Mouse (Mus musculus) mature B cell (primary cell): ENCODE measurements around the gene Nmi.
"Not testable (repeated sequence)": the region's sequence is repeated elsewhere in the genome, so short reads cannot be mapped to it uniquely, and the experiment has no call there.

ENCODE experiments used
- in situ Hi-C: fragments of 300-500 bp; cut with MboI; formaldehyde crosslinking; loops from 2 replicates; pipeline ENCODE4 v1.14.3; 2019

The Nmi gene

GRCm38 (mm10) chr2:51973410-51973968, at the start of gene Nmi:
Gene Nmi (minus strand): TSS chr2:51973494.
- in situ Hi-C loops: no loop called here

GRCm38 (mm10) chr2:52016361-52016760, 43.1 kb upstream of the Nmi start:
- in situ Hi-C loops: no loop called here

DNA sequence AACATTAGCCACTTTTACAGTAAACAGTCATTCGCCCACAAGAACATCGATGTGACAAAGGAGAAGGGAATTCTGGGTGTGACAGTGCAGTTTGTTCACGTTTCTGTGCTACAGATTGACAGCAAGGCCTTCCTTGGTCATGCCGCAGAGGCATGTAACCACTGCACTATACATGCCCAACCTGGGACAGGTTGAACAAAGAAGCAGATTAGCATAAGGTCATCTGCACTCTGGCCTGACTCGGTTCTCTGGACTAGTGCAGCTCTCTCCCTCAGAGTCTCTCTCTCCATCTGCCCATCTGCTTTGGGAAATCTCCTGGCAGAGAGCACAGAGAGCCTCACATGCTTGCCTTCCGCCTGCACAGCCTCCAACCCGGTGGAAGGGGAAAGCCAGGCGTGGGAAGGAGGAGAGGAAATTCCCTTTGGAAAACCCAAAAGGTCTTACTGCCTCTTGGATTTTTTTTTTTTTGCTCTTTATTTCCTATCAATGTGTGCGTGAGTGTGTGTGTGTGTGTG, 40.1 kb upstream of the Nmi start:
- in situ Hi-C loops: no loop called here

DNA sequence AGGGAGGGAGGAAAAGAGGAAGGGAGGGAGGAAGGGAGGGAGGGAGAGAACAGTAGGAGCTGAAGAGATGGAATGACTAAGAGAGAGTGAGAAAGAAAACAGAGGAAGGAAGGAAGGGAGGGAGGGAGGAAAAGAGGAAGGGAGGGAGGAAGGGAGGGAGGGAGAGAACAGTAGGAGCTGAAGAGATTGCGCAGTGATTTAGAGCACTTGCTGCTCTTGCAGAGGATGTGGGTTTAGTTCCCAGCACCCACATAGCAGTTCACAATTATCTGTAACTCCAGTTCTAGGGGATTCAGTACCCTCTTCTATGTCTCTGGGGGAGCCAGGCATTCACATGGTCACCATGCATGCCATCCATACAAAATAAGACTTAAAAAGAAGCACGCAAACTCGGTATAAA, 38.5 kb upstream of the Nmi start:
- in situ Hi-C loops: not testable (repeated sequence)

- in situ Hi-C loops: no loop called here
These were observed 33.1 kb upstream of the Nmi start for GRCm38 (mm10) chr2:52006380-52006779.

GRCm38 (mm10) chr2:52002299-52002698, 29.0 kb upstream of the Nmi start:
- in situ Hi-C loops: not testable (repeated sequence)

DNA sequence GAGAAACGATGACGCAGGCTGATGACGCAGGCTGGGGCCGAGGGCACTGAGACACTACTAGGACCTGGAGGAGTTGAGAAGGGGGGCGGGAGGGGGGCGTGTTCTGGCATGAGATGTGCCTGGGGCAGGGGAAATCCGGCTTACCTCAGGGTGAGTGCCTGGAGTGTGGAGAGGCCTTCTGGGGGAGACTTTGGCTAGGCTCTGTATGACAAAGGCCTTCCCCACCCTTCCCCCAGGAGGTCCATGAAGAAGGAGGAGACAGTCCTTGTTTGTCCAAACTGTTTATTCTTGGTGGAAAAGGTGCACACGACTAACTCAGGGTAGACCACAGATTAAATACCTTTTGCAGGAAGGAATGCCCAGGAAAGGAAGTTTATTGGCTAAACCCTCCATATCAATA, 28.2 kb upstream of the Nmi start:
- in situ Hi-C loops: no loop called here

DNA sequence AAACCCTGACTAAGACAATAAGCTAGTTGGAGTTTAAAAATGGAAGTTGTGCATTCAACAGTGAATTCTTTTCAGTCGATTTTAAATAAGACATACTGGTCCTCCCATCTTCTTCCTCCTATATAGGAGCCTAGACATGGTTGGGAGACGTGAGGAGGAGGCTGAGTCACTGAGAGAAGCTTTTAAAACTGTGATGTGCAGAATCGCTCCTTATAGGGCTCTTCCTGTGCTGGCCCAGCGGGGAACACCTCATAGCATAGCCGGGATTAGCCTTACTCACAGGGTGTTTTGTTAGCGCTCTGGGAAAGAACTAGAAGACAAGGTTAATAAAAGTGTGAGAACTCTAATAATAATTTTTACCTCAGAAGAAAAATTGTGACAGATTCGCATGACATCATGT, 26.7 kb upstream of the Nmi start:
- in situ Hi-C loops: no loop called here

DNA sequence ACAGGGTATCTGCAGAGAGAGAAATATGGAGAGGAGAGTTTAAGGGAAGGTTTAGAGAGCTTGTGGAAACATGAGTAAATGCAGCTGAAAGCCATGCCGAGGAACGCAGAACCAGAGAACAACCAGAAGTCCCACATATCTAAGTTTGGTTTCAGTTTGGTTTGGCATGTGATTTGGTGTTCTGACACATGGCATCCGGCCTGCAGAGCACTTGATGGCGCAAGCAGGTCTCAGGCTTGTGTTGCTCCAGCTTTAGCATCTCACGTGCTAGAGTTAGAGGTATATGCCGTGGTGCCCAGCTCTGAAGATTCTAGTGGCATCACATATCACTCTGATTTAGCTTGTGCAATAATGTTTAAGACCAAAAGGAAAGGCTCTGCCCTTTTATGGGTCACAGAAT, 18.2 kb upstream of the Nmi start:
- in situ Hi-C loops: no loop called here

- in situ Hi-C loops: no loop called here
These were observed 16.3 kb upstream of the Nmi start for GRCm38 (mm10) chr2:51989559-51989958.

DNA sequence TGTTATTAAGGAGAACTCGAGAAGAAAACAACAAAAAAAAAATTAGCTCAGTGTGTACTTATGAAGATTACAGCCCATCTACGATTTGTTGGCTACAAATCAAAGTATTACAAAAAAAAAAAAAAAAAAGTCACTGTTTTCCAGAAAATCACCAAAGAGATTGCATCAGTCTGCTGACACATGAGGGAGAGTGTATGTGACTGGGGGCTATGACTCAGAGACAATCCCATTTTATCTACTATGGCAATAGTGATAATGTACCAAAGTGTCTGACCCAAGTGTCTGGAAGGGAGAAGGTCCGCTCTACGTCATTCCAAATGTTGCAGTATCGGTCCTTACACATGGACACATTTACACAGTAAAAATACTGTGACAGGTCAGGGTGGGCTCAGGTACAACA, 13.4 kb upstream of the Nmi start:
- in situ Hi-C loops: no loop called here

GRCm38 (mm10) chr2:51986157-51986556, 12.9 kb upstream of the Nmi start:
- in situ Hi-C loops: no loop called here

DNA sequence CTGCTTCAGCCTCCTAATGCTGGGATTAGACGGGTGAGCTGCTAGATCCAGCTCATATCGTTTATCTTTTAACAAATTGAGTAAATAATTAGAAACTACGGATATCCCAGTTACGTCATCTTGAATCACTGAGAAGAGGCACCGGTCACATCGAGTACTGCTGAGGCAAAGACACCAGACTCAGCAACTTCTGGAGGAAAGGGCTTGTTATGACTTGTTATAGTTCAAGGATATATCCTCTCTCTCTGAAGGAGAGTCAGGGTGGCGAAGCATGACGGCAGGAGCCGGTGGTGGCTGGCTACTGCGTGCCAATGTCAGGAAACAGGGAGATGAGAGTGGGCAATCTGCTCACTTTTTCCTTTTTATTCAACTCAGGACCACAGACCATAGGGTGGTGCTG, 11.9 kb upstream of the Nmi start:
- in situ Hi-C loops: no loop called here

- in situ Hi-C loops: no loop called here
These were observed 9.0 kb upstream of the Nmi start for GRCm38 (mm10) chr2:51982288-51982687.

- in situ Hi-C loops: no loop called here
These were observed 8.3 kb upstream of the Nmi start for GRCm38 (mm10) chr2:51981630-51982029.

DNA sequence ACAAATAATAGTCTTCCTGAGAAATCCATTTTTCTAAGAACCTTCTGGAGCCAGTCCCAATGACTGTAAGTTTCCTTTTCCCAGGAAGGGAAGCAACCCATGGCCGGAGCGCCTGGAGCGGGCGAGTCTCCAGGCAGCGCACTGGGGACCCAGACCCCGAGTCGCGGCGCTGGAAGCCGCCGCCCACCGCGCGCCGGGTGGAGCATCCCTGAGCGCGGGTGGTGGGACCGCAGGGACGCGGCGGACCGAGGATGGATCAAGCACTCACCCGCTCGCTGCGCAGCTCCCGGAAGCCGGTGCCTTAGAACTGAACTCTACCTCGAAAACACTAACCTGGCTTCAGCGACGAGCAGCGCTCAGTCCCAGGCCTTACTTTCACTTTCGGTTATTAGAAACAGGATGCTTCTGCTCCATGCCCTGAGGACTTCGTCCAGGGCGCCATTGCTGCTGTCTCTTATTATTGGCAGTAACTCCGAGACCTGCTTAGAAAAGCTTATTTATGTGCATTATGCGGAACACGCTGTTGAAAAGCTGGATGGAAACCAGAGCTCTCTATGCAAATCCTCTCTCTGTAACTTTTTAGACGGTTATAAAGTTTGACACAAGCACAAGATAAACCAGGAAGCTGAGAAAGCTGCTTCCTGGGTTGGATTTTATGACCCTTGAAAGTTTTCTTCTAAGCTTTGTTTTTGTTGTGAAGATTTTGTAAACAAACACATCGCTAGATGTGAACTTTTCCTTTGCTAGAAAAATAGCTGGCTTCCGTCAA, 469 bp downstream of the Nmi start:
- in situ Hi-C loops: no loop called here

DNA sequence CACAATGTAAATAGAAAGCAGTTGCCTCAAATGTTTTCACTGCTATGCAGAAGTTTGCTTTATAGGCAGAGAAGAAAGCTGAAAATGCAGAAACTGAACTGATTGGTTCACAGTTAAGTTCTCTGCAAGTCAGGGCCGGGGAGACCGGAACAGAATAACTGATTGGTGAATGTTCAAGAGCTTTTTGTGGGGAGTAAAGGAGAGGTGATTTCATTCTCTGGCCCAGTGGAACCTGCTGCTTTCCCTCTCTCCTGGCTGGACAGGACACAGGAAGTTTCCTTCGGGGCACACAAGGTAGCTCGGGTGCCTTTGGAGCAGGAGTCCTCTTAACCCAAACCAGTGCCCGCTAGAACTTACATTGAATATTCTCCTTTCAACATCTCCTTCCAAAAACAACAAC, 1.2 kb downstream of the Nmi start:
- in situ Hi-C loops: no loop called here

DNA sequence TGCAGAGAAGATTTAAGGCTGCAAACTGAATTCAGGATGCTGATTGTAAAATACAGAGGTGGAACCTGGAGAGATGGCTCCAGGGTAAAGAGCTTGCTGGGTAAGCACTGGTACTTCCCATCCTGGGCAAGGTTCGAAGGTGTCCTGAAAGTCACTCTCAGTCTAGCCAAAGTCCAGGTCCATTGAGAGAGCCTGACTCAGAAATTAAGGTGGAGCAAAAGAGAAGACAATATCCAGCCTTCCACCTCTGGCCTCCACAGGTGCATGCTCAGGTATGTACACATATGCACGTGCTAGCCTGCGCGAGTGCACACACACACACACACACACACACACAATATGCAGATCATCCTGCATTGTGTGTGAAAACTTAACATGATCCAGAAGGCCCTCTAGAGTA, 2.4 kb downstream of the Nmi start:
- in situ Hi-C loops: no loop called here

GRCm38 (mm10) chr2:51967288-51967687, 6.0 kb downstream of the Nmi start:
- in situ Hi-C loops: no loop called here

DNA sequence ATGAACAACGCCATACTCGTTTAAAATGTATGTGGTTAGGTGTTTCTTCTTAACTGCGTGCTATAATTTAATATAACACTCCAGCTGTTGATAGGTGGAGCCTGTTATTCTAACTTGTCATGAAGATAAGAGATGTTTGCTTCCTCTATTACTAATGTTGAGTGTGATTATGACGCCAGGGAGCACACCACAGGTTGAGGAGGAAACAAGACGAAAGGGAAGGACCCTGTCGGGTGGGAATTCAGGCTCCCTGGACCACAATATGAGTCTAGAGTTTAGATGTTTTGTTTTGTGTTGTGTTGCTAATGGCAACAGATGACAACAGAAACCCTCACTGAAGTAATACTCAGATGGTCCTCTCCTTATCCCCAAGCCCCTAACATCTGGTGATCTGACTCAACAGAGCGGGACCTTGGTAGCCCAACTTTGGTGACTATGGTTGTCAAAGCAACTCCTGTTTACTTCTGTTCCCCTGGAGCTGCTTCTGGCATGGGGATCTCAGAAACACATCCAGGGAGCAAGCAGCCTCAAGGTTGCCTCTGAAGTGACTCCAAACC, 19.6 kb downstream of the Nmi start:
- in situ Hi-C loops: no loop called here

GRCm38 (mm10) chr2:51950876-51951275, 22.4 kb downstream of the Nmi start:
- in situ Hi-C loops: no loop called here

DNA sequence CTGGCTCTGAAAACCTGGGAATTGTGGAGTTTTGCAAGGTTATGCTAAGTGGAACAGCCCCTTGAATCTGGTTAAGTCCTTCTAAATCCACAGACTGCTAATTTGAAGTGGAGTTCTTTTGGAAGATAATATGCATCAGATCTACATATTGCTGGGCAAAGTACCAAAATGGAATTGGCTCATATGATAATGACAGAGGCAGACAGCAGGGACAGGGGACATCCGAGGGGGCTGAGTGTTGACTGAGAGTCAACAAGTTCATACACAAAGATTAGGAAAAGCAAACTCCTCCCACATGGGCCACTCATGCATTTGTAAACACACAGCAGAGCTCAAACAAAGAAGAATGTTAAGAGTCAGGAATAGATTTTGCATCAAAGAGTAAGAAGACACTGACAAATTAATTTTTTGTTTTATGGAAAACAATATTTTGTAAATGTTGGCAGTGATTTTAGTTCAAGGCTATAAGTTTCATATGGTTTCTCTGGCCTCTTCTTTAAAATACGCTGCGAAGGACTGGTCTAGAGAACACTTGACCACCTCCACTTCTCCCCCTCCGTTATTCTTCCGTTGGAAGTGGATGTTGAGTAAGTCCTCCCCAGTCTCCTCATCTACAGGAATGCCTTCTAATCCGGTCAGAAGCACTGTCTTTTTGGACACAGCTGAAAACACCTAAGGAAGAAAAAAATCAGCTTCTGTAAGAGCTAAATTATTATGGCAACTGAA, 25.0 kb downstream of the Nmi start:
- in situ Hi-C loops: loop anchor here (25.0 kb wide), 1 partner anchor 1661 kb away; the partner anchor contains the start of gene Mmadhc
